Mouse (Mus musculus) liver, adult (tissue): ENCODE measurements around the gene Lrrc28.

Source experiments
- GATA4 ChIP-seq: IDR thresholded peaks from 2 replicates; pipeline ENCODE4 v1.6.1; 2014; ENCODE audit warnings: mild to moderate bottlenecking, low read length; ENCODE audit not compliant: insufficient replicate concordance

Gene Lrrc28

GRCm38 (mm10) chr7:67644833-67645680 is at the start of gene Lrrc28:
Gene Lrrc28, minus strand, starts transcription at chr7:67645268.
- TF ChIP-seq GATA4 = no peak

- TF ChIP-seq GATA4 = no peak
Measured at GRCm38 (mm10) chr7:67692791-67693538, 47.9 kb upstream of the Lrrc28 start.

GRCm38 (mm10) chr7:67692141-67692540 is 47.1 kb upstream of the Lrrc28 start:
- no peak for TF ChIP-seq GATA4

GRCm38 (mm10) chr7:67691036-67691435 is 46.0 kb upstream of the Lrrc28 start:
- no peak for TF ChIP-seq GATA4

GRCm38 (mm10) chr7:67689793-67690192 is 44.7 kb upstream of the Lrrc28 start:
- no peak for TF ChIP-seq GATA4

- no peak for TF ChIP-seq GATA4
Measured at GRCm38 (mm10) chr7:67688281-67688680, 43.2 kb upstream of the Lrrc28 start.

GRCm38 (mm10) chr7:67686545-67686944 is 41.5 kb upstream of the Lrrc28 start:
- no peak for TF ChIP-seq GATA4

- no peak for TF ChIP-seq GATA4
Measured at GRCm38 (mm10) chr7:67683006-67683405, 37.9 kb upstream of the Lrrc28 start.

- no peak for TF ChIP-seq GATA4
Measured at GRCm38 (mm10) chr7:67681078-67681477, 36.0 kb upstream of the Lrrc28 start.

- no peak for TF ChIP-seq GATA4
Measured at GRCm38 (mm10) chr7:67678878-67679499, 33.9 kb upstream of the Lrrc28 start.

GRCm38 (mm10) chr7:67673656-67674055 is 28.6 kb upstream of the Lrrc28 start:
- no peak for TF ChIP-seq GATA4

- peak; percentile 54; the same call in 1 of the 2 replicates for TF ChIP-seq GATA4
Measured at GRCm38 (mm10) chr7:67672650-67673049, 27.6 kb upstream of the Lrrc28 start.

- no peak for TF ChIP-seq GATA4
Measured at GRCm38 (mm10) chr7:67670965-67671364, 25.9 kb upstream of the Lrrc28 start.

GRCm38 (mm10) chr7:67663981-67664694 is 19.1 kb upstream of the Lrrc28 start:
- no peak for TF ChIP-seq GATA4

- no peak for TF ChIP-seq GATA4
Measured at GRCm38 (mm10) chr7:67662424-67662823, 17.4 kb upstream of the Lrrc28 start.

GRCm38 (mm10) chr7:67658110-67658509 is 13.0 kb upstream of the Lrrc28 start:
- TF ChIP-seq GATA4 = no peak

GRCm38 (mm10) chr7:67655186-67655585 is 10.1 kb upstream of the Lrrc28 start:
- no peak for TF ChIP-seq GATA4
